Mouse (Mus musculus) granulocyte monocyte progenitor cell, adult 5-6 weeks (primary cell): ENCODE results near the gene Eif4h. TPM values are rescaled to one million over a fixed set of nuclear protein-coding genes. Genes with fewer than 3 reads are reported as not detected.

Experiments
- ATAC-seq: replicated peaks from 2 replicates; pipeline ENCODE4 v1.8.0; 2016; ENCODE audit warnings: mild to moderate bottlenecking, moderate TSS enrichment, inconsistent platforms; ENCODE audit not compliant: poor library complexity, severe bottlenecking
- total RNA-seq, 2 experiments: library from RNA; stranded (forward) in 1 of 2; stranded (reverse) in 1 of 2; fragments of 200-712, 200-1000 nt in 1 of 2; fragments of >200 nt in 1 of 2; fragmentation: Nextera tagmentation in 1 of 2; gene quantifications; 2 replicates each; pipeline ENCODE4 v1.2.3; 2014 to 2017

Eif4h gene
- total RNA-seq (2014; fragmentation: Nextera tagmentation), result 226 and 246 TPM in 2 replicates
- 252 and 300 TPM in 2 replicates for total RNA-seq (2017)

DNA sequence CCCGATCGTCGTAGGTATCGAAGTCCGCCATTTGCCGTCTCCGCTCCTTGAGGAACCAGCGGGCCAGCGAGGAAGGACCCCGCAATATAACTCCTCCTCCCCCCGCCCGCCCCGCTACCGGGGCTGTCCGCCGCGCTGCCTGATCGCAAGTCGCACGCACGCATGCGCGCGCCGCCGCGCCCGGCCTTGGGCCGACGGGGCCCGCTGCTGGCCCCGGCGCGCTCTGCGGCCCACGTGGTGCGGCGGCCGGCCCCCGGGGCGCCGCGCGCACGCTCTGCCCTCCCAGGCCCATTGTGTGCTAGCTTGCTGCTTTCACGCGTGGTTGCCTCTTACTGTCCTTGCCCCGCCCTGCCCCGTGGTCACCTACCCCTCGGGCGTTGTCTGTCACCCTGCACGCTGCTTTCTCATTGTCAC is at the start of gene Eif4h:
Gene Eif4h, minus strand, starts transcription at position 222 of the 414 bp plus-strand sequence.
- ATAC-seq, result peak; percentile 90

DNA sequence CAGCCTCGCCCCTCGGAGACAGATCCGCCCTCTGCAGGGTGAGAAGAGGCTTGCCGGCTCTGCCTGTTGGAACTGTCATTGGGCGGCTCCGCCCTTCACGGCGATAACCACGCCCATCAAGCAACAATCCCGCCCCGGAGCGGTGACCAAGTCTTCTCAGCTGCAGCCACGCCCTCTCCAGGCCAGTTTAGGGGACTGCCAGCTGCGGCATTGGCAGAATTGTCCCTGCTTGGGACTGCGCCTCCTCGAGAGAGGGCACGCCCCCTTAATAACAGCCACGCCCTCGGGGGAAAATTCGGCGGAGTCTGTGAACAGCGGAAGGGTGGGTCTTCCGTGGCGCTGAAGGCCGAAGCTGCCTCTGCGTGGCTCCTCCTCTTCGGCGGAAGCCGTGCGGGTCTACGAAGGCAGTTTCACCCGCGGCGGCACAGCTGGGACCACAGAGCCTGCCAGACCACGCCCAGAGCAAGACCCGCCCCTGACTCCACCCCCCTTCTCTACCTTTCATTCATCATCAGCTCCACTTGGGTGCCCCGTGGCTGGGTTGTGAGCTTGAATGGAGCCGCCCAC is 49.5 kb upstream of the Eif4h start:
- peak; percentile 89 for ATAC-seq

DNA sequence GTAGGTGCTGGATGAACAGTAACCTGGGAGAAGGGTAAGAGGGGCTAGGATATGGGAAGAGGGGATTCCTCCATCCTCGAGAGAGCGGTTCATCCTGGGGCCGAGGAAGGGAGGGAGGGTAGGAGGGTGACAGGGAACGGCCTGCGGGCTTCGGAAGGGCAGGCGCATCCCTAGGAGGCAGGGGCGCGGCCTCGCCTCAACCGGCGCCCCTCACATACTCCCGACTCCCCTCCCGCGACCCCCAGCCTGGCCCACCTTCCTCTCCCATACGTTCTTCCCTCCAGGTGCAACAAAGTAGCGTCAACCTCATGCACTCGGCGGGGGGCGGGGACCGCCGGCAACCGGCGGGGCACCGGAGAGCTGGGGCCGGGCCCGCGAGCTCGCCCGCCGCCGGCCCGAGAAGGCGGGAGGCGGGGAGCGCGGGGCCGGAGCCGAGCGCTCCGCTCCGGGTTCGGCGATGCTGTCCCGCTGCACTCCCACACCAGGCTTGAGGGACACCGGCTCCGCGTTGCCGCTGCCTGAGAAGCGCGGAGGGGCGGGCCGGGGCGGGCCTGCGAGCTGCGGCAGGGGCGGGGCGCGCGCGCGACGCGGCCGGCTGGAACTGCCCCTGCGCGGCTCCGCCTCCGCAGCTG is 48.9 kb upstream of the Eif4h start, which contains the start of gene Limk1:
Gene Limk1, minus strand, starts transcription at position 513 of the 632 bp plus-strand sequence.
- ATAC-seq, result no peak

DNA sequence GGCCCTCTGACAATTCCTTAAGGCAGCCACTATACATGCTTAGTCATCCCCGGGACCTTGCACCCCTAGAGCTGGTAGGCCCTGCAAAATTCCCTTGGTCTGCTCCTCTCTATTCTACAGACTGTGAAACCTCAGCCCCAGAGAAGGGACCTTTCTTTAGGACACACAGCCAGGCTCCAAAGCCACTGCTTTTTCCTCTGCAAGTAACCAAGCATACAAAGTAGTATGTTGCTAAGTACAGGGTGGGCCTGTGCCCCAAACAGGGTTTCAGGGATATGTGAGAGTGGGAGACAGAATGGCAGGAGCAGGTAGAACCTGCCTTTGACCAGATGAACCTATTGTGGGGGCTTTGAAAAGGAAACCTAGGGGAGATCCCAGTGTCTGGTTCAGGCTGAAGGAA is 47.9 kb upstream of the Eif4h start:
- ATAC-seq, result no peak

DNA sequence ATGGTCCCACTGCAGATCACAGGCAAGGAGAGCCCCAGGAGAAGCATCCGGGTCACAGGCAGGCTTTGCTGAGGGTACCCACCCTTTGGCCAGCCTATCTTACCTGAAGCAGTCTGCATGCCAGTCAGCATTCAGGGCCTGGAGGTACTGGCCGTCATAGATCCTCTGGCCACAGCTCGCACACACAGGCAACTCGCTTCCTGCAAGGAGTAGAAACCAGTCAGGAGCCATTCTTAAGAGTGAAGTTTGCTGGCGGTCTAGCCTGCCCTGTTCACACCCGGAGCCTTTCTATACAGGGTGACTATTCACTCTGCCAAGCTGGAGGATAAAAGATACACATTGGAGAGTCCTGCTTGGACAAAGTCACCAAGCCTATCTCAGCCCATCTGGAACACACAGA is 47.3 kb upstream of the Eif4h start:
- no peak for ATAC-seq

DNA sequence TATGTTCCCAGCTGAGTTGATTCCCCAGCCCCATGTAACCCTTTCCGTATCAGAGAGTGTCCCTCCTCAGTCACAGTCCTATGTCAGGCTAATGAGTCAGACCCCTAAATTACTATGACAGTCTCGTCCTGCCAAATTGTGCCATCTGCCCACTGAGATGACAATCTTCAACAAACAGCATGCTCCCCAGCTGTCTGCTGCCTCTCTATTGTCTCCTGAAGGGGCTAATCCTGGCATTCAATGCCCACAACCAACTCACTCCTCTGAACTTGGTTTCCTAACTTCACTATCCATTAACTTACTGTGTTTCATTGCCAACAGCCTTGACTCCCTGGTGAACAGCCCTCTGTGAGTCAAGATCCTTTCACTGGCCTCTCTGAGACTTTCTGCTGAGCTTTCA is 45.1 kb upstream of the Eif4h start:
- ATAC-seq, result no peak

DNA sequence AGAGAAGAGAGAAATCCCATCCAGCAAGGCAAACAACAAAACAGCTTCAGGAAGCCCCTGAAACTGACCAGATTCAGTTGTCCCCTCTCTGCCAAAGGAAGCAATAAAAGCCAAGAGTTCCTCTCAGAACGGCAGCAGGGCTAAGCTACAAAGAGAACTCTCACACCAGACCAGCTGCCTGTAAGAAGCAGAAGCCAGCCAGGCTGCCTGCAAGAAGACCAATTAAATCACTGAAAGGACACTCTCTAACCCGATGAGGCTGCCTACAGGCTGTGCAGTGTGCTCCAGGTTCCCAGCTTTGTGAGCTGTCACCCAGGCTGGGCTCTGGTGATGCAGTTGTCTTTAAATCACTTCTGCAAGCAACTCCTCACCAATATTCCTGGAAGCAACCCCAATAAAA is 44.5 kb upstream of the Eif4h start:
- ATAC-seq, result no peak

DNA sequence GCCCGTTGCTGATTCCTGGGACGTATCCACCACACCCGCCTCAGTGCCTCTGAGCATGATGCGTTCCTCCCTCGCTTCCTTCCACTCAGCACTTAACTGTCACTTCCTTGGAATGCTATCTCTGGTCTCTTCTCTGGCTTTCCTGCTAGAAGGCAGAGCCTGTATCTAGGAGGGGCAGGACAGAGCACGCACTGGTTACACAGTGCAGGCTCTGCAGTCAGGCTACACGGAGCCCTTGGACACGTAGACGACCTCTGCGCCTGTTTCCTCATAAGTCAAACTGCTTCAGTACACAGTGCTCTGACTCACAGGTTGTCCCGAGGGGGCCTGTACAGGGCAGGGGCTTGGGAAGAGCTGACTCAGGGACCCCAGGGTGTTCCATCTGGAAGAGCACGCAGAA is 40.9 kb upstream of the Eif4h start:
- ATAC-seq, result no peak

DNA sequence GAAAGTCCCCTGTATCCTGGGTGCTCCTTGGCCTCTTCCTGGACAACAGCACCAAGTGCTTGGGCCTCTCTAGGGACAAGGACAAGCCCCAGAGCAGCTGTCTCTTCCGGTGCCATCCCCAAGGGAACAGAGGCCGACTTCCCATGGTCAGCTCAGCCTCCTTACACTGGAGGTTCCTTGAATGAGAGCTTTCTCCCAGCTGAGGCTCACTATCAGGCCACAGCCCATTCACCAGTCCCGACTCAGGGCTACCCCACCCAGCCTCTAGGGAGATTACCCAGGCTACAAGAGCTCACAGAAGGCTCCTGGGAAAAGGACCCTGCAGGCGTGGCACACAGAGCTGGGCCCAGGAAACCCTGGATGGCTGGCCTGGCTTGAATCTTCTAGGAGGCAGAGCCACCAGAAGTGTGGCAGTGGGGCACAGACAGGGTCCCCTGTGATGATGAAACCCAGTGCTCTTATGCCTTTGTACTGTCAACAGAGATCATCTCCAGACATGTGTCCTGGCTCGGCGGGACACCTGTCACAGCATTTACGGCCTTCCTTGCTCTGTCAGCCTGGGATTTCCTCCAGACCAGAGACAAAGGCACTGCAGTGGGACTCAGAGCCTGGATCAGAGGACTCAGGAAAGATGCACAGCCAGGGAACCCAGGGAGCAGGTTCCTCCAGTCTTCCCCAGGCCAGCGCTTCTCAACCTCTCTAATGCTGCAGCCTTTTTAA is 39.7 kb upstream of the Eif4h start:
- ATAC-seq, result no peak

DNA sequence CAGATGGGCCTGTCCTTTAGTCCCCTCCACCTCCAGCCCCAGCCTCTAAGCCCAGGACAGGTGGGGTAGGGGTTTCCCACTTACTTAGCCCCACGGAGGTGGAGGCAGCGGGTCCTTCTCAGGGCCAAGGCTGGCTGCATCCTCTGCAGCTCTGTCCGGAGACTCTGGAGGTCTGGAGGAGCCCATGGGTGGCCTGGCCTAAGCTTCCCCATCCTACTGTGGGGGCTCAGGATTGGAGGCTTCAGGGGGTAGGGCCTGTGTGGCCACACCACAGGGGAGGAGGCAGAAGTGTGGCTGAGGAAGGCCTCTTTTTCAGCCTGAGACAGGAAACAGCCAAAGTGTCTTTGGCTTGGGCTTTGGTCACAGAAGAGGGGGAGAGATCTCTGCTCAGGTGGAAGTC is 38.7 kb upstream of the Eif4h start:
- peak; percentile 87 for ATAC-seq

DNA sequence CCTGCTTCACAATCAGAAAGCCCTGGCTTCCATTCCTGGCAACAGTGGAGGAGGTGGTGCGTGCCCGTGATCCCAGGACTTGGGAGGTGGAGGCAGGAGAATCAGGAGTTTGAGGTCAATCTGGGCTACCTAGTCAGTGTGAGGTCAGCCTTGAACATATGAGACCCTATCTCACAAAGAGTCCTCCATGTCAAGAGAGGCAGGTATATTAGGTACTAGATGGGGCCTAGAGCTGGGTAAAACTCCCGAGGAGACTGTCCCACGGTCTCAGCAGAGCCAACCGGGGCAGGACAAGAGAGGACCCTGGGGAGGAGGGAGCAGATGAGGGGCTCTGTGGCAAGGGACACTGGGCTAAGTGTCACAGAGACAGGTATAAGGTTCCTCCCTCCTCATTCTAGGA is 38.2 kb upstream of the Eif4h start:
- no peak for ATAC-seq

DNA sequence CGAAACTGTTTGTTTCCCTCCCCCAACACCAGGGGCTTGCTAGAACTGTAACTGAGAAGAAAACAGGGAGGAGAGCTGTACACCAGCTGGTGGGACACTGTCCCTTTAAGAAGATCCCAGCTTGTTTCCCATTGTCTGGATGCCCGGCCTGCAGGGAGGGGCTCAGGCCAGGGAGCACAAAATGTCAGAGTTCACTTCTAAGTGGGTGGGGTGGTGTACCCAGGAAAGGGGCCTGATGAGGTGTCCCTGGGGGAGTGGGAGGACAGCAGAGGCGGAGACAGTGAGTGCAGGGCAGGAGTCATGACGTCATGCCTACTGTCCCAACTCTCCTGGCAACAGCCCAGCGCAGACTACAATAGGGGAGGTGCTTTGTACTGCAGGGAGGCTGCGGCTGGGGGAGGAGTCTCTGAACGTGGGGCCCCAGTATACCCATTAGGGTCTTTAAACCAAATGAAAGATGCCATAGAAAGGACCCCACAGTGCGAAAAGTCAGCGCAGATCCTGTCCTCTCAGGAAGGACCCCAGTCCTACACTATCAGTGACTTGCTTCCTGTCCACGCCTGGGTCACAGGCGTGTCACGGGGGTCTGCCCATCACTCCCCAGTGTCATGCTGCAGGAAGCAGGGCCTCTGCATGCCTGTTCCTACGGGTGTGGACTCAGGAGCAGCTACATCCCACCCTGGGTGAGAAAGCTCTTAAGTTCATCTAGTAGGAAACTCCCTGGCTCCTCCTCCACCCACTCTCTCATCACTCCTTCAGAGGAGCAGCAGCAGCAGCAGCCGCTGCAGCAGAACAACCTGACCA is 36.9 kb upstream of the Eif4h start:
- ATAC-seq, result peak; percentile 60

DNA sequence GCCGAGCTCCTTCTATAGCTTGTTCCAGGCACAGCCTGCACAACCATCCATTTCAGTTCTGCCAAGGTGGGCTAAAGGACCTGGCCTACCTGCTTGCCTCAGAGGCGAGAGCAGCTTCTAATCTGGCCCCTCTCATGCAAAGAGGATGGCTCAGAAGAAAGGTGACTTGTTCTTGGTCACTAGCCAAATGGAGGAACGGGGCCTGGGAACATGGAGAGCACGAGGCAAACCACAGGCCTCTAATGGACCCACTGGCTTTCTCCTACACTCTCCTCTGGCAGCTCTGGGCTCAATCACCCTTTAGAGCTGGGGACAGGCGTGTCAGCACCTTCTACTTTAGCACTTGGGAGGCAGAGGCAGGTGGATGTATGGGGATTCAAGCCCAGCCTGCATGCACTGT is 35.7 kb upstream of the Eif4h start:
- ATAC-seq, result no peak

DNA sequence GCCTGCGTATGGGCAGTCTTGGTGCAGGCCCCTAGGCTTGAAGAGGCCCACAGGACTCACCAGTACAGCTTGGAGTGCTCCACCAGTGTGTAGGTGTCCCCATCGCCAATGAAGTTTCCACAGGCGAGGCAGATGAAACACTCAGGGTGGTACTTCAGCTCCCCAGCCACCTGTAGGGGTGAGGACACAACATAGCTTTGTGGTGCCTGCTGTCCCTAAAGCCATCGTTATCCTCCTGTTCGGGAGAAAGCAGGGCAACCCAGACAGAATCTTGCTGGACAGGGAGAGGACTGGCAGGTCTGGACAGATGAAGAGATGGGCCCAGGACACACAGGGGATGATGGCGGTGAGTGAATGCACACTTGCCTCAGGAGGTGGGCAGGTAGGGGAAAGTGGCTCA is 33.3 kb upstream of the Eif4h start:
- no peak for ATAC-seq

DNA sequence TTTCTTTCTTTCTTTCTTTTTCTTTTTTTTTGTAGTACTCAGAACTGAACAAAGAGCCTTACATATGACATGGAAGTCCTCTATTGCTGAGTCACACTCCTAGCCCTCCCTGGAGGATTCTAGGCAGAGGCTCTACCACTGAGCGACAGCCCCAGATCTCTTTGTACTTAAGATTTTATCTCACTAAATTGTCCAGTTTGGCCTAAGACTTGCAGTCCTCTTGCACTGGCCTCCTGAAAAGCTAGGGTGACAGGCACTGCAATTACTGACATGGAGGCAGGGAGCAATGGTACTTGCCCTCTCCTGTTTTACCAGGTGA is 32.9 kb upstream of the Eif4h start:
- no peak for ATAC-seq

DNA sequence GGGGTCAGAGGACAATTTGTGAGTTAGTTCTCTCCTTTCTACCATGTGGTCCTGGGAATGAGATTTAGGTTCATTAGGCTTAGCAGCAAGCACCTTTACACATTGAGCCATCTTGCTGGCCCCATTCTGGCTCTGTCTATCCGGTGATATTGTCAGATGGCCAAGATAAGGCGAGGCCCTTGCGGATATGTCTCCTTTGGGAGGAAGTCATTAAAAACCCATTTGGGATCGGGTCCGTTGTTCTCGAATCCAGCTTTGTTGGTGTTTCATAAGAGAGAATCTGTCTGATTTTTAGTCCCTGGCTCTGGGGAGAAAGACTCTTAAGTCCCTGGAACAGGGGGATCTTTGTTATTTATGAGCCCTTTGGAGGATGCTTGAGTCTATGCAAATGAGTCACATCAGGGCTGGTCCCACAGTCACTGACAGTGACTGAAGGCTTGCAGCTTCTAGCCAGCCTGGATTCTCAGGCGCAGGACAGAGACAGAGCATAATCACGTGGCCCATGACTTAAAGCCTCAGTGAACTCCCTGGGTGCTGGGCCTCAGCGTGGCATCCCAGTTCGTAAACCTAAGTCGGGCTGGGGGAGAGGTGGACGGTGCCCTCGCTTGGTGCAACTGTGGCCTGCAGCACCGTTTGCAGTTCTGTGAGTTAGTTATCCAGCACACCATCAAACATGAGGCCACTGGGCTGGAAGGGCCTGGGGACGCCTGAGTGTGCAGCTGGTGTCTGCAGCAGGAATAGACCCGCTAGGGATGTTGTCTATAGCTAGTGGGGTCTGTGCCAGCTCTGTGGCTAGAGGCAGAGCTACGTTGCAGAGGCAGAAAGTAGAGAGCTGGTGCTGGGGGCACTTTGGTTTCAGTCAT is 32.3 kb upstream of the Eif4h start:
- ATAC-seq, result no peak

DNA sequence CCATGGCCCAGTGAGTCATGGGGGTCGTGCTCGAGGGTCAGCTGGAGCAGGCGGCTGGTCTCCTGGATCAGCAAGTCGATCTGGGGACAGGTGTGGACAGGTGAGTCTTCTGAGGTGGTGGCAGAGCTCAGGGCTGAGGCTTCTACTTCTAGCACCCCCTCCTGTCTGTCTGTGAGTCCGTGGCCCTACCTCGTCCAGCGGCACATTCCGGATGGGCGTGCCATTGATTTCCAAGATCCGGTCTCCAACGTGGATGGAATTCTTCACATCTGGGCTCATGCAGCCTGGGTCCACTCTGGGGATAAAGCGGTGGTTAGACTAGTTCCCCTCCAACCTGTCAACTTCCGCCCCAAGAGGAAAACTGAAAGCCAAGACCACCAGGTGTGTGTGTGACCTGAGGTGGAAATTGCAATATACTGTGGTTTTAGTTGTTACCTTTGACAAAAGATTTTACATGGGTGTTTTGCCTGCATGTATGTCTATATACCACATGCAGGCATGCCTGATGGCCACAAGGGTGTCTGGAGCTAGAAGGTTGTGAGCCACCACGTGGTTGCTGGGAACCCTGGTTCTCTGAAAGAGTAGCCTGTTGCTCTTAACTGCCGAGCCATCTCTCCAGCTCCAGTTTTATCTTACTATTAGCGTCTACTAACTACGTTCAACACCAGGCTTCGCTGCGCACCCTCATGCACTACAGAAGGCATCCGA is 29.9 kb upstream of the Eif4h start:
- ATAC-seq, result no peak

DNA sequence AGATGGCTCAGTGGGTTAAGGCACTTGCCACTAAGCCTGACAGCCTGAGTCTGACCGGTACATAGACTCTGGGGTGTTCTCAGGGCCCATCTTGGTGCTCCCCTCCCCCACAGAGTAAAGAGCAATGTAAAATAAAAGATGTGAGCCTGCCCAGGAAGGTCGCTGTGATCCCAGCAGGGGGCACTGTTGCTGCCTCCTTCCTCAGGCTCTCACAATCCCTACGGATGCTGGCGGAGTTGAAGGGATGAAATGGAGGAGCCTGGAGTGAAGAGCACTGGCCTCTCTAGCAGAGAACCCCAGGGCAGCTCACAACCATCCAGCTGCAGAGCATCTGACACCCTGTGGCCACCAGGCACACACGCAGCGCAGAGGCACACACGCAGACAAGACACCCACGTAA is 29.2 kb upstream of the Eif4h start:
- ATAC-seq, result no peak

DNA sequence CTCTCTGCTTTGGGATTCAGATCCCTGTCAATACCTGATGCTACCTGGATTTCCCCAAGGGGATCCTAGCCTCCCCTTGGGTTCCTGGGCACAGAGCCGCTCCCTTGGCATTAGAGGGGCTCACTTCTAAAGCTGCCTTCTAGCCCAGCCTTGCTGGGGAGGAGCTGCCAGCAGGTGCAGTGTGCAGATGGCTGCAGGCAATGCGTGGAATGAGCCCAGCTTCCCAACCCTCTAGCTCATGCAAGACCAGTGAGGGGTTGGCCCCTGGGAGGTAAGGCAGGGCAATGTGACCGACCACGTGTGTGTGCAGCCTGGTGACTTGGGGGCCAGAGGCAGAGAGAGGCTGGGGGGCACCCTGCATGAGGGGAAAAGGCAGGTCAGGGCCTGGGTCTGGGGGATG is 17.4 kb upstream of the Eif4h start:
- ATAC-seq, result no peak

DNA sequence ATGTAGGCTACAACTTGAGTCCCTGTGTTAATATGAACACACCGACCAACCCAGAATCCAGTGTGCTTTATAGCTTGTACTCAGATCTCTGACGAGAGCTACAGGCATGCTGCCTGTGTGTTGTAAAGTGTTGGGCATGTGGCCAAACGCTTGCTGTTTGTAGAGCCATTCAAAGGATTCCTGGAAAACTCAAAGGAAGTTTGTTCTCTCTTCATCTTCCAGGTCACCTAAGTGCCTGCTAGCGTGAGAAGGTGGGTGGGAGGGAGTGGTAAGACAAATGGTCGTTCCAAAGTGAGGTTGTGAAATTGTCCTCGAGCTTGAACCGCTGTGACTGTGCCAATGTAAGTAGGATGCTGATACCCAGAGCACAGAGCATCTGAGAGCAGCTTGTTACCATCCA is 12.7 kb upstream of the Eif4h start:
- no peak for ATAC-seq
